Mouse (Mus musculus) lung, embryonic 16.5 days (tissue): Measurements from ENCODE around the gene Tyms. TPM values are rescaled to one million over a fixed set of nuclear protein-coding genes. Genes with fewer than 3 reads are reported as not detected.

ENCODE experiments used
- ATAC-seq: fragments of 200-750 bp; cut with Nextera tagmentation; 2 replicates; pipeline ENCODE4 v1.8.0; 2017; ENCODE audit warnings: low read depth, mild to moderate bottlenecking, moderate library complexity
- H3K27ac ChIP-seq: fragments of 300-500 bp; sonication (generic); 2 replicates; pipeline ENCODE4 v1.5.1; 2014; ENCODE audit warnings: mild to moderate bottlenecking, control low read depth, low read length
- H3K27me3 ChIP-seq: fragments of 300-500 bp; sonication (generic); 2 replicates; pipeline ENCODE4 v1.6.1; 2014; ENCODE audit warnings: low read depth, low read length, mixed read lengths; ENCODE audit not compliant: control insufficient read depth, insufficient read depth
- H3K36me3 ChIP-seq: fragments of 300-500 bp; sonication (generic); 2 replicates; pipeline ENCODE4 v1.6.1; 2014; ENCODE audit warnings: low read length; ENCODE audit not compliant: control insufficient read depth, insufficient read depth
- H3K4me1 ChIP-seq: fragments of 300-500 bp; sonication (generic); replicated peaks from 2 replicates; pipeline ENCODE4 v1.6.1; 2014; ENCODE audit warnings: low read length, mixed read lengths; ENCODE audit not compliant: control insufficient read depth, insufficient read depth
- H3K4me2 ChIP-seq: fragments of 300-500 bp; sonication (generic); 2 replicates; pipeline ENCODE4 v1.6.1; 2014; ENCODE audit warnings: low read depth, low read length, control low read depth
- H3K4me3 ChIP-seq: fragments of 300-500 bp; sonication (generic); 2 replicates; pipeline ENCODE4 v1.5.1; 2014; ENCODE audit warnings: mild to moderate bottlenecking, low read length, control low read depth
- H3K9ac ChIP-seq: fragments of 300-500 bp; sonication (generic); 2 replicates; pipeline ENCODE4 v1.6.1; 2014; ENCODE audit warnings: low read length, control low read depth
- H3K9me3 ChIP-seq: fragments of 300-500 bp; sonication (generic); 2 replicates; pipeline ENCODE4 v1.6.1; 2016; ENCODE audit warnings: low read length; ENCODE audit not compliant: control insufficient read depth
- WGBS: fragments of 180-500 bp; shearing (Covaris S2); extraction: QIAGEN DNeasy Blood & Tissue Kit; methylation state at CpG from one replicate; pipeline ENCODE4 v1.1.7; 2014; 5-methylcytosine and 5-hydroxymethylcytosine counted together
- polyA plus RNA-seq: library from polyadenylated mRNA; unstranded; fragments of >200 nt; fragmentation: Nextera tagmentation; extraction: Ambion mirVana; gene quantifications from 2 replicates; pipeline ENCODE4 v1.2.1, GENCODE M21; 2015

Gene Tyms
- polyA plus RNA-seq, 1 experiment from 2014 or later: 275 TPM

DNA sequence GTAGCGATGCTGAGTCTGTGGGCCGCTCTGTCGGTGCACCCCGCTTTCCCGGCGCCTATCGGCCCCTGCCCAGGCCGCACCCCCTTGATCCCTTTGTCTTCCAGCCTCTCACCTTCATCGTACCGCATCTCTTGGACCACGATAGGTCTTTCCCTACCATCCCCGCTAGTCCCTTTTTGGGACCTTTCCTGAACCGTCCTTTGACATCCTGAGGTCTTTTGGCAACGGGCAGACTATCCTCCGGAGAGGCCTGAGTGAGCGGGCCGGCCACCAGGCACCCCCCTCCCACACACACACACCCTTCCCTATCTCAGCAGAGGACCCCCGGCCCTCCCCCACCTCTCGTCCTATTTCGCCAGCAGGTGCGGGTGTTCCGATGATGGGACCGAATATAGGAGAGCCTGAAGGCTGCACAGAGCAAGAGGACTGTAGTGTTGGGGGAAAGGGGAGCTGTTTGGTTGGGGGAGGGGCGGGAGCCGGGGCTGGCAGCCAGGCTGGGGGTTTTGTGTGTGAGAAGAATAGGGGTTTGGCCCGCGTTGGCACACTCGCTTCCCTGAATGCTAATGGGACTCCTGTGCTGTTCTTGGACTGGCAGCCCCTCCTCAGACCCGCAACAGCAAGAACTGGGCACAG is 32.4 kb upstream of the Tyms start, which contains the start of gene 3110082J24Rik:
Gene 3110082J24Rik, minus strand, starts transcription at position 419 of the 633 bp plus-strand sequence.
- H3K4me3 ChIP-seq: peak within 1 kb of the TSS; percentile 54
- peak within 1 kb of the TSS; percentile 95 for H3K4me2 ChIP-seq
- H3K27me3 ChIP-seq: peaks cover 53% of the 10 kb centered on the region
- H3K9ac ChIP-seq: peak within 1 kb of the TSS; percentile 49
- 2% methylated on average over 29 of the region's 29 CpGs for WGBS
- peaks cover 16% of the 10 kb centered on the region for H3K4me1 ChIP-seq
- ATAC-seq: no peak
- H3K27ac ChIP-seq: no peak within 1 kb of the TSS
- H3K36me3 ChIP-seq: no peaks in the 10 kb centered on the region
- no peaks in the 10 kb centered on the region for H3K9me3 ChIP-seq

GRCm38 (mm10) chr5:30104841-30105667 is 31.6 kb upstream of the Tyms start, which contains the start of gene Garem2:
Gene Garem2, plus strand, starts transcription at chr5:30105161.
- no peak within 1 kb of the TSS for H3K27ac ChIP-seq
- peak within 1 kb of the TSS; percentile 54 for H3K4me3 ChIP-seq
- H3K4me2 ChIP-seq: peak within 1 kb of the TSS; percentile 95
- peaks cover 49% of the 10 kb centered on the region for H3K27me3 ChIP-seq
- 1% methylated on average over 56 of the region's 65 CpGs for WGBS
- no peaks in the 10 kb centered on the region for H3K9me3 ChIP-seq
- peak; percentile 61 for ATAC-seq
- H3K4me1 ChIP-seq: peaks cover 10% of the 10 kb centered on the region
- no peaks in the 10 kb centered on the region for H3K36me3 ChIP-seq
- H3K9ac ChIP-seq: peak within 1 kb of the TSS; percentile 49

GRCm38 (mm10) chr5:30104339-30104738 is 30.9 kb upstream of the Tyms start:
- Histone ChIP-seq H3K27me3 (peaks cover 49% of the 10 kb centered on the region), H3K36me3 (no peaks in the 10 kb centered on the region), H3K4me3 (peak overlapping the region; percentile 54), H3K27ac (no peak overlapping the region), H3K4me2 (peak overlapping the region; percentile 95), H3K9ac (no peak overlapping the region), H3K4me1 (peaks cover 10% of the 10 kb centered on the region), H3K9me3 (no peaks in the 10 kb centered on the region)
- 3% methylated on average over 12 of the region's 12 CpGs for WGBS
- ATAC-seq: no peak

GRCm38 (mm10) chr5:30103340-30103739 is 29.9 kb upstream of the Tyms start:
- H3K9ac ChIP-seq: no peak overlapping the region
- H3K27me3 ChIP-seq: peaks cover 49% of the 10 kb centered on the region
- peaks cover 10% of the 10 kb centered on the region for H3K4me1 ChIP-seq
- 80% methylated on average over 3 of the region's 3 CpGs for WGBS
- H3K4me2 ChIP-seq: no peak overlapping the region
- no peak overlapping the region for H3K4me3 ChIP-seq
- ATAC-seq: no peak
- no peaks in the 10 kb centered on the region for H3K36me3 ChIP-seq
- H3K9me3 ChIP-seq: no peaks in the 10 kb centered on the region
- H3K27ac ChIP-seq: no peak overlapping the region

GRCm38 (mm10) chr5:30098260-30098659 is 24.8 kb upstream of the Tyms start:
- WGBS: 90% methylated on average over 1 of the region's 1 CpGs
- Histone ChIP-seq H3K36me3 (no peaks in the 10 kb centered on the region), H3K27ac (no peak overlapping the region), H3K4me1 (no peaks in the 10 kb centered on the region), H3K27me3 (peaks cover under 1% of the 10 kb centered on the region; the same call in 1 of the 2 replicates), H3K9ac (no peak overlapping the region), H3K9me3 (no peaks in the 10 kb centered on the region), H3K4me2 (no peak overlapping the region), H3K4me3 (no peak overlapping the region)
- no peak for ATAC-seq

- H3K9ac ChIP-seq: no peak overlapping the region
- WGBS: 54% methylated on average over 6 of the region's 6 CpGs
- no peak overlapping the region for H3K4me3 ChIP-seq
- ATAC-seq: no peak
- no peaks in the 10 kb centered on the region for H3K9me3 ChIP-seq
- no peaks in the 10 kb centered on the region for H3K27me3 ChIP-seq
- no peak overlapping the region for H3K4me2 ChIP-seq
- no peak overlapping the region for H3K27ac ChIP-seq
- H3K4me1 ChIP-seq: no peaks in the 10 kb centered on the region
- no peaks in the 10 kb centered on the region for H3K36me3 ChIP-seq
These were observed 22.3 kb upstream of the Tyms start for GRCm38 (mm10) chr5:30095731-30096130.

GRCm38 (mm10) chr5:30094399-30094798 is 21.0 kb upstream of the Tyms start:
- H3K4me2 ChIP-seq: no peak overlapping the region
- 43% methylated on average over 2 of the region's 2 CpGs for WGBS

DNA sequence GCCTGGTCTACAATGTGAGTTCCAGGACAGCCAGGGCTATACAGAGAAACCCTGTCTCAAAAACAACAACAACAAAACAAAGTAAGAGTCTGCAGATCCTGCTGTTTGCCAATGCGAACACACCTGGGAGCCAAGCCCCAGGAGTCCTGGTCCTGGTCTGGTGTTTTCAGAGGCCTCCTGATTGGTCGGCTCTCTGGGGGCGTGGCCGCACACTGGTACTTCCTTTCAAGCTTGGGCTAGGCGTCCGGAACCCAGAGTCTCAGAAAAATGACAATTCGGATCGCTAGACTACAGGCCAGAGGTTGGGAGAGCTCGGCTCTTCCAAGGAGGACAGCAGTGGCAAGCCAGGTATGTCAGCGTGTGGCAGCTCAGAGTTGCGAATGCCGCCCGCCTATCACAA is 19.3 kb upstream of the Tyms start:
- Histone ChIP-seq H3K9me3 (no peaks in the 10 kb centered on the region), H3K9ac (no peak overlapping the region), H3K36me3 (no peaks in the 10 kb centered on the region), H3K27me3 (no peaks in the 10 kb centered on the region), H3K4me2 (no peak overlapping the region), H3K27ac (no peak overlapping the region), H3K4me1 (no peaks in the 10 kb centered on the region), H3K4me3 (no peak overlapping the region)
- no peak for ATAC-seq
- WGBS: 48% methylated on average over 13 of the region's 13 CpGs

More at GRCm38 (mm10) chr5:30094399-30094798, 21.0 kb upstream of the Tyms start:
- H3K27me3 ChIP-seq: no peaks in the 10 kb centered on the region
- no peaks in the 10 kb centered on the region for H3K36me3 ChIP-seq
- no peaks in the 10 kb centered on the region for H3K4me1 ChIP-seq
- H3K9me3 ChIP-seq: no peaks in the 10 kb centered on the region
- H3K4me3 ChIP-seq: no peak overlapping the region
- H3K9ac ChIP-seq: no peak overlapping the region
- no peak for ATAC-seq
- no peak overlapping the region for H3K27ac ChIP-seq

- H3K27ac ChIP-seq: no peak overlapping the region
- H3K9me3 ChIP-seq: no peaks in the 10 kb centered on the region
- H3K27me3 ChIP-seq: no peaks in the 10 kb centered on the region
- no peak for ATAC-seq
- peak overlapping the region; percentile 74 for H3K4me2 ChIP-seq
- peaks cover 11% of the 10 kb centered on the region for H3K4me1 ChIP-seq
- H3K4me3 ChIP-seq: peak overlapping the region; percentile 92
- H3K9ac ChIP-seq: peak overlapping the region; percentile 93
- peaks cover 17% of the 10 kb centered on the region for H3K36me3 ChIP-seq
- WGBS: 24% methylated on average over 3 of the region's 3 CpGs
These were observed 1.0 kb downstream of the Tyms start for GRCm38 (mm10) chr5:30072377-30072776.
